Mouse (Mus musculus) liver, postnatal 0 days (tissue): ENCODE measurements around the gene Itga2. TPM values are rescaled to one million over a fixed set of nuclear protein-coding genes. Genes with fewer than 3 reads are reported as not detected.

Source experiments
- ATAC-seq: fragments of 200-750 bp; cut with Nextera tagmentation; 2 replicates; pipeline ENCODE4 v1.8.0; 2017; ENCODE audit warnings: mild to moderate bottlenecking, moderate library complexity
- DNase-seq: peaks from one replicate; pipeline ENCODE4 v3.0.0-alpha.2; 2016
- H3K27ac ChIP-seq: fragments of 300-500 bp; sonication (generic); 2 replicates; pipeline ENCODE4 v1.5.1; 2014; ENCODE audit warnings: antibody characterized with exemption, moderate library complexity, mild to moderate bottlenecking, low read depth
- H3K27me3 ChIP-seq: fragments of 300-500 bp; sonication (generic); 2 replicates; pipeline ENCODE4 v1.6.1; 2014; ENCODE audit warnings: low read length, control low read depth, mixed read lengths; ENCODE audit not compliant: insufficient read depth
- H3K36me3 ChIP-seq: fragments of 300-500 bp; sonication (generic); replicated peaks from 2 replicates; pipeline ENCODE4 v1.6.1; 2014; ENCODE audit warnings: mild to moderate bottlenecking, control low read depth, low read length, moderate library complexity, mixed read lengths; ENCODE audit not compliant: insufficient read depth
- H3K4me1 ChIP-seq: fragments of 300-500 bp; sonication (generic); 2 replicates; pipeline ENCODE4 v1.6.1; 2014; ENCODE audit warnings: antibody characterized with exemption, mild to moderate bottlenecking, control low read depth; ENCODE audit not compliant: insufficient read depth
- H3K4me2 ChIP-seq: fragments of 300-500 bp; sonication (generic); 2 replicates; pipeline ENCODE4 v1.6.1; 2014; ENCODE audit warnings: low read depth, mild to moderate bottlenecking, low read length, moderate library complexity, mixed read lengths
- H3K4me3 ChIP-seq: fragments of 300-500 bp; sonication (generic); 2 replicates; pipeline ENCODE4 v1.5.1; 2014; ENCODE audit warnings: low read depth, low read length
- H3K9ac ChIP-seq: fragments of 300-500 bp; sonication (generic); replicated peaks from 2 replicates; pipeline ENCODE4 v1.6.1; 2014; ENCODE audit warnings: mild to moderate bottlenecking, moderate library complexity
- H3K9me3 ChIP-seq: fragments of 300-500 bp; sonication (generic); 2 replicates; pipeline ENCODE4 v1.6.1; 2016; ENCODE audit warnings: mild to moderate bottlenecking, control low read depth, low read length, mixed read lengths
- CTCF ChIP-seq: sonication (generic); IDR thresholded peaks from 2 replicates; pipeline ENCODE4 v1.5.1; 2016; ENCODE audit warnings: antibody characterized with exemption, low read depth
- EP300 ChIP-seq: IDR thresholded peaks from 2 replicates; pipeline ENCODE4 v1.6.1; 2016; ENCODE audit warnings: antibody characterized with exemption, low read depth, mild to moderate bottlenecking
- WGBS: fragments of 180-500 bp; shearing (Covaris S2); extraction: QIAGEN DNeasy Blood & Tissue Kit; methylation state at CpG from one replicate; pipeline ENCODE4 v1.1.7; 2014; ENCODE audit not compliant: insufficient replicate concordance; 5-methylcytosine and 5-hydroxymethylcytosine counted together
- polyA plus RNA-seq: library from polyadenylated mRNA; unstranded; fragments of >200 nt; fragmentation: Nextera tagmentation; extraction: Ambion mirVana; gene quantifications from 2 replicates; pipeline ENCODE4 v1.2.1, GENCODE M21; 2015

Itga2 gene
- polyA plus RNA-seq, 1 experiment from 2014 or later = 0.79 TPM

GRCm38 (mm10) chr13:114838535-114838990 lies 93.3 kb downstream of the Itga2 start:
- Histone ChIP-seq H3K4me2 (no peak overlapping the region), H3K4me1 (no peaks in the 10 kb centered on the region; the same call in 1 of the 2 replicates), H3K27me3 (no peaks in the 10 kb centered on the region), H3K9ac (no peak overlapping the region), H3K9me3 (no peaks in the 10 kb centered on the region), H3K36me3 (peaks cover 3% of the 10 kb centered on the region; the same call in 1 of the 2 replicates), H3K27ac (peak overlapping the region; percentile 58), H3K4me3 (no peak overlapping the region)
- WGBS = 53% methylated on average over 5 of the region's 5 CpGs
- TF ChIP-seq EP300 (peak; percentile 25; the same call in 1 of the 2 replicates), CTCF (no peak)
- peak; percentile 81 for DNase-seq
- peak; percentile 86 for ATAC-seq

DNA sequence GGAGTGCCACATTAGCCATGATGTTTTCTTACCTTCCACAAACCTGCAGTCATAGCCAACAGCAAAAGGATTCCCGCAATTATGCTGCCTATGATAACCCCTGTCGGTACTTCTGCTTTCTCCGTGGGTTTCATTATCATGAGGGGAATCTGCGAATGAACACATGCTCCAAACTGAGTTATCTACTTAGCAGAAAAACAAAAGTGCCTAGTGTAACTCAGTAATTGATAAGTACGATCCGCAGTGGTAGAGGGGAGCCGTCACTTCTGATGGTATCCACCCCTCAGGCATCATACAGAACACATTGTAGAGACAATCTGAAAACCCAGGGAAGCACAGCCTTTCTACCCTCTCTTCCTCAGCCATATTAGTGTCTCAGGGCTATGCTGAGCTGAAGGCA lies 94.8 kb downstream of the Itga2 start:
- DNase-seq (no peak), ATAC-seq (no peak)
- no peaks in the 10 kb centered on the region for H3K9me3 ChIP-seq
- H3K27me3 ChIP-seq = no peaks in the 10 kb centered on the region
- TF ChIP-seq CTCF (no peak), EP300 (no peak)
- no peak overlapping the region; the same call in 1 of the 2 replicates for H3K27ac ChIP-seq
- WGBS = 46% methylated on average over 7 of the region's 7 CpGs
- H3K4me1 ChIP-seq = no peaks in the 10 kb centered on the region; the same call in 1 of the 2 replicates
- no peak overlapping the region for H3K9ac ChIP-seq
- no peak overlapping the region for H3K4me3 ChIP-seq
- H3K4me2 ChIP-seq = no peak overlapping the region
- peaks cover 5% of the 10 kb centered on the region; the same call in 1 of the 2 replicates for H3K36me3 ChIP-seq

DNA sequence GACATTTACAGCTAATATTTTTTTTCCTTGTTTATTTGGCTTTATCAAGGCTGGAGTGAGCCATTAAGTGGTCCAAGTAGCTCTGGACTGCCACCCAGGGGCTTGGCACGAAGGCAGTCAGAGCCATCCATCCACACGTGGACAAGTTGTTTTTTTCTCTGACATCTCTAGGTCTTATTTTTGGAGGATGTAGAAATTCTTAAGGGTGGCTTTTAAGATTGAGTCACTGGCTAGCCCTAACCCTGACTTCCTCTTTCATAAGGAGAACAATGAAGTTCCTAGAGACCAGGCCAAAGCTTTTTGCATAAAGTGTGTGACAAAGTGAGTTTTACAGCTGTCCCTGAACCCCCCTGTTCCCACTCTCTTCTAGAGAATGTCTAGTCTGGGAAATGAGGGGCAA lies 97.3 kb downstream of the Itga2 start:
- no peak overlapping the region for H3K9ac ChIP-seq
- ATAC-seq (0 out of 2 replicates have a peak, but pooled peaks have one; percentile 6), DNase-seq (no peak)
- H3K4me3 ChIP-seq = no peak overlapping the region
- no peaks in the 10 kb centered on the region; the same call in 1 of the 2 replicates for H3K4me1 ChIP-seq
- no peak for TF ChIP-seq CTCF
- TF ChIP-seq EP300 = no peak
- no peaks in the 10 kb centered on the region for H3K27me3 ChIP-seq
- H3K4me2 ChIP-seq = no peak overlapping the region
- no peaks in the 10 kb centered on the region for H3K9me3 ChIP-seq
- peaks cover 17% of the 10 kb centered on the region for H3K36me3 ChIP-seq
- 0 out of 2 replicates have a peak overlapping the region, but pooled peaks have one; percentile 29 for H3K27ac ChIP-seq
- 30% methylated on average over 2 of the region's 2 CpGs for WGBS

- 76% methylated on average over 4 of the region's 4 CpGs for WGBS
These were observed 98.5 kb downstream of the Itga2 start for GRCm38 (mm10) chr13:114833351-114833750.

DNA sequence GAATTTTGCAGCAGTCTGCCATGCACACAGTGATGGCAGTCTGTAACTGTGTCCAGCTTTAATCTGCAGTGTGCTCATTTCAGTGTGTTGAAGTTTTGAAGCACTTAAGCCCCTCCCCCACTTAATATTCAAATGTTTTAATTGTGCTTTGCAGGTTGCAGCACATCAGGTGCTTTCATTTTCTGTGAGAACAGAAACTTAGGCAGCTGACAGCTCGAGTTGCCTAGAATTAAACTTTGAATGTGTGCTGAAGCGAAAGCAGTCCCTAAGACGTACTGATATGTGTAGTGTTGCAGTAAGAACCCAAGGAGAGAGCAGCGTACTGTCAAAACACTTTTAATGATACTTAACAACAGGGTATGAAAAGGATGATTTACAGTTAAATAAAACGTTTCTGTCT lies 99.1 kb downstream of the Itga2 start:
- H3K4me2 ChIP-seq = no peak overlapping the region
- ATAC-seq = no peak
- no peaks in the 10 kb centered on the region for H3K9me3 ChIP-seq
- no peak overlapping the region for H3K9ac ChIP-seq
- peaks cover 23% of the 10 kb centered on the region for H3K36me3 ChIP-seq
- DNase-seq = no peak
- no peaks in the 10 kb centered on the region for H3K27me3 ChIP-seq
- TF ChIP-seq CTCF = no peak
- no peak for TF ChIP-seq EP300
- no peak overlapping the region for H3K27ac ChIP-seq
- no peak overlapping the region for H3K4me3 ChIP-seq
- 66% methylated on average over 5 of the region's 5 CpGs for WGBS
- no peaks in the 10 kb centered on the region for H3K4me1 ChIP-seq

More at GRCm38 (mm10) chr13:114833351-114833750, 98.5 kb downstream of the Itga2 start:
- ATAC-seq = no peak
- no peak overlapping the region for H3K27ac ChIP-seq
- H3K4me2 ChIP-seq = no peak overlapping the region
- TF ChIP-seq CTCF = no peak
- no peak for DNase-seq
- no peak overlapping the region for H3K9ac ChIP-seq
- H3K4me1 ChIP-seq = no peaks in the 10 kb centered on the region
- H3K27me3 ChIP-seq = no peaks in the 10 kb centered on the region
- H3K36me3 ChIP-seq = peaks cover 18% of the 10 kb centered on the region
- no peaks in the 10 kb centered on the region for H3K9me3 ChIP-seq
- no peak overlapping the region for H3K4me3 ChIP-seq

DNA sequence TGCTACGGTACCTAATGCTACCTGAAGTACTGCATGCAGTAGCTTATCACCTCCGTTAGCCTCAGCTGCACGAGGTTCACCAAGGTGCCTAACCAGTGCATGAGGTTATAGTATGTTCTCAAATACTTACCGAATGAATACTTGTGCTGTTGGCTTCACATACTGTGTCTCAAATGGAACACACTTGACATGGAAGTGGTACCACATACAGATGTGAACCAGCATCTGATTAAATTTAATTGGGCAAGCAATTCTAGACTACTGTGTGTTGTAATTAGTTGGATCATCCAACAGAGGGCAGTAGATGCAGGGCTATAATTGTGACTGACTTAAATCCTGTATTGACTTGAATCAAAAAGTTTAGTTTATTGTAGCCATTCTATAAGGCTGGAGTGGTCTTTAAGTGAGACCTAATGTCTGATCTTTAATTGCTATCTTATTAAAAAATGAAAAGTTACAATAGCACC lies 100.5 kb downstream of the Itga2 start:
- no peak for DNase-seq
- Histone ChIP-seq H3K9me3 (no peaks in the 10 kb centered on the region), H3K9ac (no peak overlapping the region), H3K4me1 (no peaks in the 10 kb centered on the region), H3K36me3 (peaks cover 36% of the 10 kb centered on the region), H3K27ac (no peak overlapping the region), H3K27me3 (no peaks in the 10 kb centered on the region), H3K4me3 (no peak overlapping the region), H3K4me2 (no peak overlapping the region)
- WGBS = 81% methylated on average over 4 of the region's 4 CpGs
- peak; percentile 49 for ATAC-seq
- TF ChIP-seq EP300 (no peak), CTCF (peak; percentile 75)
